Mouse (Mus musculus): ENCODE data around the gene Mrtfb. TPM values are rescaled to one million over a fixed set of nuclear protein-coding genes. Genes with fewer than 3 reads are reported as not detected.

The Mrtfb gene
- 100 to 1,000 TPM in 1 of 2 experiments, 10 to 100 TPM in 1; 92.1 to 104 TPM for total RNA-seq (2021)
- long read RNA-seq, full-length matches to known transcripts, result 2 of 7 reads
- long read RNA-seq, partial matches to known transcripts, result 1 of 7 reads
- long read RNA-seq, other reads (novel, unspliced or antisense), result 4 of 7 reads

DNA sequence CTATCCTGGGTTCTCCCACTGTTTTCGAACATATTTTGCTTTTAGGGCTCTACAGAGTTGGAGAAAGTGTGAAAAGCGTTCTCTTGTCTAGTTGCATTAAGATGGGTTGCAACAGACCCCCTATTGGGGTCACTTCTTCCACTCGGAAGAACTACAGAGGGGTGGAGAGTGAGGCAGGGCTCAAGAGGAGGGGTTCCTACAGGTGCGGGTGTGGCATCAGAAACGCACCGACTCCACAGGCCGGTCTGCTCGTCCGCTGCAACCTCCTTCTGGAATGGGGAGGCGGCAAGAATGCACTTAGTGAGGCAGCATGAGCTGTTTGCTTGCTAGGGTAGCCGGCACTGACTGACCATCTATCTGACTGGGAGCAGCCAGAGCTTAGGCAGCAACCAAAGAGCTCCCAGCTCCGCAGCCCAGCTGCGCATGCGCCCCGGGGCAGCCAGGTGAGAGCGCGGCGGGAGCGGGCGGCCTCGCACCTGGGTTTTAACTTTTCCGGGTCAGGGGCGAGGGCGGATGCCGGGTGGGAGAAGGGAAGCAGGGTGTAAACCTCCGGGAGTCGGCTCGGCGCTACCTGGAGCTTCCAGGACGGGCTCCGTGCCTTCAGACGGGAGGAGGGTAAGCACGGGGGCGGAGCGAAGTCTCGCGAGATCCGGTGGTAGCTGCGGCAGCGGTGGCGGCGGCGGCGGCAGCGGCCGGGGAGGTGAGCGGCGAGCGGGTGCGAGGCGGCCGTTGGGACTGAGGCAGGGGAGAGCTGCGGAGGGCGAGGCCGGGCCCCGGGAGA lies at the start of gene Mrtfb:
Mrtfb (plus strand) TSS at position 627 of the 781 bp plus-strand sequence.
- DNase-seq (ENCODE audit: low spot score in 2 of 2), result peak; percentile 88 to 93

DNA sequence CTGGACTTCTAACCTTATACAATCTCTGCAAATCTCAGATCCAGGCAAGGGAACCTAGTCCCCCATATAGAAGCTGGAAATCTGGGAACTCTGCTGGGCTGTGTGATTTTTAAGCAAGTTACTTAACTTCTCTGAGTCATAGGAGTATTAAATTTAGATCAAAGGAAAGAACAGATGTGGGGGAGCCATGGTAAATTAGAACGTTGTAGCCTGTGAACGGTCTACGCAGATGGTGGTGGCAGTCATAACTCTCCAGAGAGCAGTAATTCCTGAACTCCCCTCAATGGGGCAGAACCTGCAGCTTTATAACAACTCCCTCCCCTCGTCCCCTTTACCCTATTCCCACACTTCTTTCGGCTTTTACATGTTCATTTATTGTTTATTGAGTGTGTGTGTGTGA lies 48.6 kb upstream of the Mrtfb start:
- no peak for DNase-seq (ENCODE audit: low spot score in 2 of 2)

DNA sequence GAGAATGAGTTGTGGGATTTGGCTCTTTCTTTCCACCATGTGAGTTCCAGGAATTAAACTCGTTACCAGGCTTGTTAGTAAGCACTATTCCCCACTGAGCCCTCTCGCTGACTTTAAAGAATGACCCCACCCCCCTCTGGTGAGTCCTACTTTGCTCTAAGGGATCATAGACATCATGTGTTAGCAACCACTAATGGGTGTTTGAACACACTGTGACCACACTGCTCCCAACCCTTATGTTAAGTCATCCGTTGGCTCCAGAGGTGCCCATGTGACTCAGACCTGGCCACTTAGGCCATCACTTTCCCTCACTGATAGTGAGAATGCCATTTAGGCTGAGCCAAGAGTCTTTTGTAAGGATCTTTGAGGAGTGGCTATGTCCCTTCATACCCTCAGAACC lies 48.2 kb upstream of the Mrtfb start:
- no peak for DNase-seq (ENCODE audit: low spot score in 2 of 2)

DNA sequence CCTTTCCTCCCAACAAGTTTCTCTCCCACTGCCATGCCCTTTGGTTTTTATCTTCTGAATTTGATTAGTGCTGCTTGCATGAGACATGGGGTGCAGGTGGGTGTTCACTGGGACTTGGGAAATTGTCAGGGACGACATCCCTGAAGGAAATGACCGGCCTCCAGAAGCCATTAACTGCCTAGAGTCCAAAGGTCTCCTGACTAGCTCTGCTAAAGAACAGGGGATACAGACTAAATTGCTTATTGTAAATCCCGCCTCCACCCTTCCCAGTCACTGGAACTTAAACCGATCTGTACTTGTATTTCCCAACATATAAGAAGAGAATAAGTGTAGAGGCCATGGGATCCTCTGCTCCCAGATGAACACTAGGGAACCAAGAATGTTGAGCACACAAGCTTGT lies 43.5 kb upstream of the Mrtfb start:
- no peak for DNase-seq (ENCODE audit: low spot score in 2 of 2)

DNA sequence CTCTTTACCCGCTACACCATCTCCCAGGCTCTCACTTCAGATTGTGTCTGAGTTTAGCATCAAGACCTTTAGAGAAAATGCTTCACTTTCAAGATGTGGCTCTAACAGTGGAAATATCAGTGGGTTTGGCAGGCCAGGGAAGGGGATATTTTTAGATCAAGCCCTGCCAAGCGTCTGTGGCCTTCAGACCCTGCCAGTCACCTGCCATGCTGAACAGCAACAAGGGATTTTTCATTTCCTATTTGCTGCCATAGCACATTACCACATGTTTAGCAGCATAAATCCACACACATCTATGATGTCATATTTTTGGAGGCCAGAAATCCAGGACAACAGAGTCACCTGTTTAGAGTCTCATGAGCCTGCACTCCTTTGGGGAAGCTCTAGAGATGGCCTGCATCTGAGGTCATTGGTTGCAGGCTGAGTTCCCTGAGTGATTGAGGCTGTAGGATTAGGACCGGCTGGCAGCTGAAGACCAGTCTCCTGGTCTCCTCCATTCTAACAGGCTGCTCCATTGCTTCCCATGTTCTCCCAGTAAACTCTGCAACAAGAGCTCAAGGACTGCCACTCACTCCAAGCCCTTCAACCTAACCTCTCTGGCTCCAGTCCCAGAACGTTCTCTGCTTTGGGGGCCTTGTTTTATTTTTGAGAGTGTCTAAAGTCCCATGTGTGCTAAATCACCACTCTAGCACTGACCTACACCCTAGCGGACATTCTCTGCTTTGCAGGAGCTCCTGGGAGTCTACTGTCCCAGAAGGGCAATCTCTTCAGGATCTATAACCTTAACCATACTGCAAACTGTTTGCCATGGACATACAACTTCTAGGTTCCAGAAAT lies 39.9 kb upstream of the Mrtfb start:
- no peak for DNase-seq (ENCODE audit: low spot score in 2 of 2)

DNA sequence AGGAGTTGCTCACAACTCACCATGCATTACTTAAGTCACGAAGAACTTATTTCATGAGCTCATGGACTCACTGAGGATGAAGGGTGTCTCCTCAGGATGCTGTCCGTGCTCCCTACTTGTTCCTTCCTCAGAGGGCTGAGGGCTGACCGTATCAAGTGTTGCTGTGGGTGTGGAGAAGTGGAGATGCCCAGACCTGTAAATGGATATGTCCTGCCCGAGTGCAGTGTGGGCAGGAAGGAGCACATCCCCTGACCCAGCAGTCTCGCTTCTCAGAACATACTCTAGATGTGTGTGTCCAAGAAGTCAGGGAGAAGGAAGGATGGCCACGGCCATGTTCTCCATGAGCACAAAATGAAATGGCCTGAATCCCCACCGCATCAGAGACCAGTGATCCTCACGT lies 38.3 kb upstream of the Mrtfb start:
- DNase-seq (ENCODE audit: low spot score in 2 of 2), result no peak

DNA sequence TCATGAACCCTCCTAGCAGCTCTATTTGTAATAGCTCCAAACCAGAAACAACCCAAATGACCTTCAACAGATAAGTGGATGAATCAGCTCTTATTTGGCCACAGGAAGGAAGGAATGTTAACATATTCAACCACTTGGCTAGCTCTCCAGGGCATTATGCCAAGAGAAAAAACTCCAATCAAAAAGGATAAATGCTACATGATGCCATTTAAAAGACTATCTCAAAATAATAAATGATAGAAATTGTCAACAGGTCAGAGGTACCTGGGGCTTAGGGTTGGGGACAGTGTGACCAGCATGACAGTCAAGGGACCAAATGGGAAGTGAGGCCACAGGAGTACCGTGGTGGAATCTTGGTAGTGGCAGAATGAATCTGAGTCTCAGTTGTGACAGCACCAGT lies 34.8 kb upstream of the Mrtfb start:
- no peak for DNase-seq (ENCODE audit: low spot score in 2 of 2)

DNA sequence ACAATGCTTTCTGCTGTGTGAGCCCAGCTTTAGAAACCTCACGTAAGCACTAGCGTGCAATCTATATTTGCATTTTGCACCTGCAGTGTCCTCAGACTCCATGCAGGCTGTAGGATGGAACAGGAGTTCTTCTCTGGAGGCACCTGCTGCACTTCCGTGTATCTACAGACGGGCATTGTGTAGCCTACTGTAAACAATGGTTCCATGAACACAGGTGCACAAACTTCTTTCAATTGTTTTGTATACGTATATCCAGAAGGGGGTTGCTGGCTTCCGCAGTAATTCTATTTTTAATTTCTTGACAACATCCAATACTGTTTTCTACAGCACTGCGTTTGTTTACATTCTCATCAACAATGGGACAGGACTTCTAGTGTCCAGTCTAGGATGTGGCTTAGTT lies 24.2 kb upstream of the Mrtfb start:
- no peak for DNase-seq (ENCODE audit: low spot score in 2 of 2)

DNA sequence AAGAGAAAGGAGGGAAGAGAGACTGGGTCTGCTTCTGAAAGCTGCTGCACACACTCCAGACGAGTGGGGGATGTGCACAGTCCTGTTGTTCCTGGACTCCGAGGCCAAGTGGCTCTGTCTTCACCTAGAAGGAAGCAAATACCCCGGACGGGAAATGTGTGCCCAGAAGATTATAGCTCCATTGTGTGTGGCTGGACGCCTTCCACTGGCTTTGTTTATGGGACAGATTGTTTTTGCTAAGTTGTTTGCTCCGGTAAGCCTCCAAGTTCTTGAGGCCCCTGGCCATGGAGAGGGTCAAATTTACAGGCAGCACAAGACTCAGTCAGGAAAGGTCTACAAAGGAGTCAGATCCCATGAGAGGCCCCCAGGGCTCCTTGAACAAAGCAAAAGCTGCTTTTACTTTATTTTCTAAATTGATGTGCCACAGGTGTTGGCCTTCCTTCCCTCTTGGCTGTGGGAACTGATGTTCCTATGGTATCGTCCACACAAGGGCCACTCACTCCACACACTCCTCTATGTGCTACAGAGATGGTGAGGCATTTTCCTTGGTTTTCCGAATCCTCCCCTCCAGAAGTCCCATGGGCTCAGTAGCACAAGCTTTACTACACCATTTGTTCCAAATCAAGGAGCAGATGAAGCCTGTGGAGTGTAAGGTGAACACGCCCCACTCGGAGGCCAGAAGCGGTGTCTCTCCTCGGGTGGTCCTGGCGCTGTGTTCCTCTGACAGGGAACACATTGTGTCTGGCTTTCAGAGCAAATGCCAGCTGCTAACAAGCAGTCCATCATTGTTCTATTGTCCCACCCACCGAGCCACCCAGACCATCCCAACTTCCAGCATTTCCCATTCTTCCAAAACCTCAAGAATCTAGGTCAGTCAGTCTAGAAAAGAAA lies 23.1 kb upstream of the Mrtfb start:
- DNase-seq (ENCODE audit: low spot score in 2 of 2), result no peak

DNA sequence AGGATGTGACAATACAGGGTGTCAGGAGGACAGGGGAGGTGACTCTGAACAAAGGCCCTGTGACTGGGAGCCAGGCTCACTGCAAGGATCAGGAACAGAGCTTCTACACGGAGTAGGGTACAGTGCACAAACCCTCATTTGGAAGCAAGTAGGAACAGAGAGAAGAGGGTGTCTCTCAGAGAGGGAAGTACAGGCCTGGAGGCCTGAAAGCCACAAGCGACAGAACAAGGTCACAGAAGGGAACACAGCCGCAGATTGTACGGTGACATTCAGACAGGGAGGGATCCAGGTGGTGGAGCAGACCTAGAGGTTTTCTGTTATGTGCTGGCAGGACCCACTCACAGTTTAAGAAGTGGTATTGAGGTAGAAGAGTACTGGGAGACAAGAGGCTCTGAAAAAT lies 17.2 kb upstream of the Mrtfb start:
- no peak for DNase-seq (ENCODE audit: low spot score in 2 of 2)

DNA sequence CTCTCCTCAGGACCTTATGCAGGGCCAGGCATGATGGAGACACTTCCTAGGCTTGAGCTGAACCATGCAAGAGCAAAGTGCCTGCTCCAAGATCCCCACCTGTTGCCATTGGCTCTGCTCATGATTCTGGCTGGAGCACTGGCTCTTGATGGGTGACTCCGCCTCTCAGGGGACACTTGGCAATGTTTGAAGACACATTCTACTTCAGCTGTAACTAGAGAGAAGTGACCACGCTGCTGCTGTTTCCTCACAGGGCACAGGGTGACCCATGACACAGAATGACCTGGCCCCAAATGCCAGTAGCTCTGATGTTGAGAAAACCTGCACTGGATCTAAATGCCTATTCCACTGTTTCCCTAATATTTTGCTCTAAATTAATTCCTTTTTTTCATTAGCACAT lies 16.7 kb upstream of the Mrtfb start:
- no peak for DNase-seq (ENCODE audit: low spot score in 2 of 2)

DNA sequence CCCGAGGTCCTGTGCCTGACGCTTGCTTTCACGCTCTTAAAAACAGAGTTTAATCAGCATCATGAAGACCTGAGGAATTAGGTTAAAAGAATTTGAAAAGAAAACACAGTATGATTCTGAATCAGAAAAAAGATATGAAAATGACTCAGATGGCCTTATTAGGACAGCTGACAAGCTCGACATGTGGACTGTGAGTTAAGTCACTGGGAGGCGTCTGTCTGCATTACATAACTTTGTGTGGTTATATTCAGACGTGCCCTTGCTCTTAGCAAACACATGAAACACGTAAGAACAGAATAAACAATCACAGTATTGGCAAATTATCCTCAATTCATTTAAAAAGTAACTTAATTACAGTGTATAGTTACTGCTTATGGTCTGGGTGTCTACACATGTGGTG lies 16.0 kb upstream of the Mrtfb start:
- DNase-seq (ENCODE audit: low spot score in 2 of 2), result no peak

DNA sequence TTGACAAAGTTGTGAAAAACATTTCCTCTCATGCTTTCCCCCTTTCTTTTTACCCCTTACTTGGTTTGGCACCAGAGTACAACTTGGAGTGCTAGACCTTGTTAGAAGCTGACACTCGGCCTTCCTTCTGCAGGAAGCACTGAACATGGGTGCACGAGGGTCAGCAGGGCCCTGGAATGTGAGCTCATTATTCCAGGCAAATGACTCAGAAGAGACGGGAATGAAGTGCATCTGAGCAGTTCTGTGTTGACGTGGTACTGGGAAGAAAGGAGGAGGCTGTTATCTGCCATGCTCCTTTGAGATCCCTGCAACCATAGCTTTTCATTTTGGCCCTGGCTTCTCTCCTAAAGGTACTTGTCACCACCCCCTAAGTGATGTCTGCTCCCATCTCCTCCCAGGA lies 10.6 kb upstream of the Mrtfb start:
- no peak for DNase-seq (ENCODE audit: low spot score in 2 of 2)

DNA sequence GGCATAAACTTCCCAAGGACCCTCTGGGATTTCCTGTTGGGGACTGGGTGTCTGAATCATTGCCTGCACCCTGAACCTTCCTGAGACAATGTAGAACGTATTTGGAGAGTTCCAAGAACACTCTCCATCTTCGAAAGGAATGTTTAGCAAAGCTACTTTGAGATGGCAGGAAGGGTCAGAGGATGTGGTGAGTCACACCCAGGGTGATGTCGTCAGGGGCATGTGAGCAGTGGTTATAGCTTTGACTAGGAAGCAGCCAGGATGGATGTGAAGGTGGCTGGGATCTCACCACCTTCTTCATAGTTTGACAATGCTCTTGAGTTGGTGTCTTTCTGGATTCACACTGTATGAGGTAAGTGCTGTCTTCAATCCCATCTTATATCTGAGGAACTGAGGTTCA lies 9.4 kb upstream of the Mrtfb start:
- no peak for DNase-seq (ENCODE audit: low spot score in 2 of 2)

DNA sequence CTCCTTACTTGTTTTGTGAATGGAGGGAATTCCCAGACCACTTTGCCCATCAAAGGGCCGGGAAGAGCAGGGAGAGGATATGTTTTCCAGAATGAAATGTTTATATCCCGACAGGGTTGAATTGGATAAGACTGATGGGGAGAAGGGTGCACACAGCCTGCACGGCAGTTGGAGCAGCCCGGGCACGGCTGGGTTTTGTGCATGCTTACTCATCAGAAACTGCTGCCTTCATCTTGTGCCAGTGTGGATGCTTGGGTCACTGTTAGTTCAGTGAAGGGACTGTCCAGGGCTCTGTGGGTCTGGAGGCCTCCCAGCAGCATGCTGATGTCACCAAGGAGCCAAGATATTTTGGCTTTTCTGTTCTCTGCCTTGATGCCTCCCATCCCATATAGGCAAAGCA lies 6.2 kb upstream of the Mrtfb start:
- no peak for DNase-seq (ENCODE audit: low spot score in 2 of 2)

DNA sequence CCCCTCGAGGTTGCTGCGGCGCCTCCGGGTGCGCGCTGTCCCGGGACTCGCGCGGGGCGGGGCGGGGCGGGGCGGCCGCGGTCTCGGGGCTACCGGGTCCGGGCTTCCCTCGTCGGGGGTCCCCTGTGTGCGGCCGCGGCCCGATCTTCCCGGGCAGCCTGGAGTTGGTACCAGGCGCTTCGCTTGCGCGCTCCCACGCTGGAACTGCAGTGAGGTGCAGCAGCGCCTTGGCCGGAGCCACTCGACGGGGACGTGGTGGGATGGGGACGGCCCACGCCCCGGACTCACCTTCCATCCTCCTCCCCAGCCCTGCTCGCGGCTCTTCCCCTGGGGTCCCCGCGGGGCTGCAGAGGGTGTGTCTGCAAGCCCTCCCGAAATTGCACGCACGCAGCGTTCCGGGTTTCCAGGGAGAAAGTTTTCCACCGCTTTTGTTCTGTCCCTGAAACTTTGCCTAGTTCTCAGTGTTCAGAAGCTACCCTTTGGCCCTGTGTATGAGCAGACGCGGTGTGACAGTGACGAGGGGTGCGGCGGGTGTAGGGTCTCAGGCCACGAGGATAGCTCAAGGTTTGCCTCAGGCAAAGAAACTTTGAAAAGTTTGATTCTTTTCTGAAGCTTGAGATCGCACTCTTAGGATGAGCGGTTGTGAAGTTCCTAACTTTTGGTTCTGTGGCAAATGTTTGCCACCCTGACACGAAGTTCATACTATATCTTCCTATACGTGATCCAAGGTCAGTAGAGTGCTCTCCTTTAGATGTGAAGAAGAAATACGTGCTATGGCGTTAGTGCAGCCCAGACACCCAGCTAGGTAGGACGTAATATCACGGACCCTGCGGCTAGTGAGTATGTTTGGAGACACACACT lies 616 bp downstream of the Mrtfb start:
- DNase-seq (ENCODE audit: low spot score in 2 of 2), result peak in 1 of 2 experiments; percentile 38

DNA sequence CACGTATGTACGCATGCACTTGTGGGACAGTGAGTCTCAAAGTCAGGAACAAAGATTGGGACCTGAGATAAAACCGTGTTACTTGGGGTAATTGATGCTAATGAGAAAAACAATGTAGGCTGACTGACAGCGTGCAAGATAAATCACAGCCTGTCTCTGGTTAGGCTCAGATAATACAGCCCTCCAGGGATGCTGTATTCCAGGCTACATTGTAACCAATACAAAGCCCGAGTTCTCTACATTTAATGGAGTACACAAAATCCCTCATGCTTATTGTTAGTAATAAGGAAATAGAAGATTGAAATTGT lies 1.2 kb downstream of the Mrtfb start:
- no peak for DNase-seq (ENCODE audit: low spot score in 2 of 2)

DNA sequence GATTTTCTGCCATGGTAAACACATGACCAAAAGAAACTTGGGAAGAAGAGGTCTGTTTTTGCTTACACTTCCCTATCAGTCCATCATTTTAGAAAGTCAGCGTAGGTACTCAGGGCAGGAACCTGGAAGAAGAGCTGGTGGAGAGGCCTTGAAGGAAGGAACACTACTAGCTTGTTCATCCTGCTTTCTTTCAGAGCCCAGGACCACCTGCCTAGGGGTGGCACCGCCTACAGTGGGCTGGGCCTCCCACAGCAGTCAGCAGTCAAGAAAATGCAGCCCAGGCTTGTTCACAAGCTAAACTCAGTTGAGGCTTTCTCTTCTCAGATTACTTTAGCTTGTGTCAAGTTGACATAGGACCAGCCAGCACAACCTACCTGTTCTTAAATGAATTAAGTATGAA lies 2.7 kb downstream of the Mrtfb start:
- DNase-seq (ENCODE audit: low spot score in 2 of 2), result no peak

DNA sequence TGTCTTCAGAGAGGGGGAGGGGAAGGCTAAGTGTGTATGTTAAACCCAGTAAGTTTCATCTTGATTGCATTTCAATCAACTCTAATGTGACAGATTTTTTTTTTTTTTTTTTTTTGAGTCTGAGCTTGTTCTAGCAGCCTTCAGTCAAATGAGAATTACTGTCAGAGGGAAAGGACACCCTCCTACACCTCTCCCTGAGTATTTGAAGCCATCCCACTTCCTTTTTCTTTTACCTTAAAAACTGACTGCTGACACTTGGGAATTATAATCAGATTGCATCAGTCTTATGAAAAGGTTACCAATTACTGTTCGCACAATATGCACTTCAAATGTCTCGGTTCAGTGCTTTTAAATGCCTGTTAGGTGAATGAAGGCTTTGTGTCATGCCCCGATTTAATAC lies 10.0 kb downstream of the Mrtfb start:
- DNase-seq (ENCODE audit: low spot score in 2 of 2), result no peak

DNA sequence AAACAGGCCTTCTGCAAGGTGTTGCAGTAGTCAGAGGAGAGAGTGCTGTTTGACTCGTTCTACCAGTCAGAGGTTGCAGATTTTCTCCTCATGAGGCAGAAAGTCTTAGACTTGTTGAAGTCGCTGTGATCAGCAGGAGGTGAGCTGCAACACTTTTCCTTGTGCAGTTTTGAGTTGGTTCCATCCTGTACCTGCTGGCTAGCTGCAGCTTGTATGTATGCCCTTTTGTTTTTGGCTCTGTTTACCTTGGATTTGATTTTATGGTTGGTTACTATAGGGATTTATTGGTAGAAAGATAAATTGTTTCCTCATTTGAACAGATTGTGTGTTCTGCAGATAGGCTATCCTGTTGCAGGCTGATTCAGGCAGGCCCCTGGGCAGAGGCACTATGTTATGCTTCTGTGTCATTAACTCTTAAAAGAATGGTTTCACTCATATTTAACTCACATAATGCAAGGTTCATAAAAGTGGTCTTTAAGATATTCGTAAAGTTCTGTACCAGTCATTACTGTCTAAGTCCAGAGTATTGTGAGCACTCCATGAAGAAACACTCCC lies 11.1 kb downstream of the Mrtfb start:
- DNase-seq (ENCODE audit: low spot score in 2 of 2), result no peak

Measured in layer of hippocampus, postnatal 10 days (tissue).